In the genomic region with DNA sequence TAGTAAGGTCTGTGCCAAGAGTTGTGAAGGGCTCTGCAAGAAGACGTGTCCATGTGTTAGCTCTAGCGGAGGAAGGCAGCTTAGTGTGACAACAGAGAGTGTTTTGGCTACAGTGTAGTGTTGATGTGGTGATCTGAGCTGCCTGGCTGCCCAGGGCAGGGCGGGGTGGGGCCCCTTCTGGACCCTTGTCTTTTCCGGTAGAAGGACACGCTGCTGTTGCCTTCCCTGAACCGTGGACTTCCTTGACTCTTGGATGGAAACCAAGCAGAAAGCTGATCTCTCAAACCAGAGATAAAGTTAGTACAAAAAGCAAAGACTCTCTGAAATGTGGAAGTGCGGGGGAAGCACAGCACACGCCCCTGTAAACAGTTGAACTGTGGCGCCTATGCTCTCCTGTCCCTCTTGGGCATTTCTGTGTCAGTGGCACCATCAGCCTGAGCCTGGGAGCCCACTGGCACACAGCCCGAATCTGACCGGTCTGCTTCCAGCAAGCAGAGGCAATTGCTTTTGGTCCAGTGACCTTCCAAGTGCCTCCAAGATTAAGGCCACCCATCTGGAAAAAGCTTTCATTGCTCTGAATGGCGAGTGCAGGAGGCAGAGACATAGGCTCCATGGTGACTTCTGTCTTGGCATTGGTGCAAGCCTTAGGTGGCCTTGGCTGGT, we compare ENCODE assay signal across 11 mouse cellular contexts. TPM values are rescaled to one million over a fixed set of nuclear protein-coding genes. Genes with fewer than 3 reads are reported as not detected.
DNase-seq lines count a peak whose midpoint lies in the region; ATAC-seq and TF ChIP-seq lines count a peak whose summit lies in the region.
"Had no signal": no experiment of that assay in that cellular context is flagged by ENCODE, and none has a peak within 500 bp of the region (broad histone marks: within the 10 kb centered on the region; RNA-seq: fewer than 3 reads in every experiment).

No protein-coding gene starts in this region.

- peak; percentile 31; the same call in 1 of the 2 replicates for ATAC-seq in intestine, embryonic 15.5 days
- no peak for ATAC-seq in intestine, postnatal 0 days
- ATAC-seq in forebrain, embryonic 16.5 days: 0 out of 2 replicates have a peak, but pooled peaks have one; percentile 49
- ATAC-seq in intestine, embryonic 16.5 days: peak; percentile 46; the same call in 1 of the 2 replicates

- no peak overlapping the region for H3K4me3 ChIP-seq in intestine, embryonic 15.5 days (replicated peaks)
- no peak overlapping the region for H3K4me3 ChIP-seq in intestine, postnatal 0 days (ENCODE audit: low read depth, low read length)
- no peak overlapping the region for H3K4me3 ChIP-seq in forebrain, embryonic 16.5 days (replicated peaks; ENCODE audit: low read length)
- H3K4me3 ChIP-seq in intestine, embryonic 16.5 days (ENCODE audit: low read length): no peak overlapping the region
- H3K4me3 ChIP-seq: embryonic facial prominence, embryonic 15.5 days had no signal

- no peak overlapping the region for H3K9ac ChIP-seq in intestine, embryonic 15.5 days
- H3K9ac ChIP-seq in intestine, postnatal 0 days (ENCODE audit: low read depth, low read length): no peak overlapping the region
- no peak overlapping the region for H3K9ac ChIP-seq in forebrain, embryonic 16.5 days (replicated peaks; ENCODE audit: low read depth, low read length)
- no peak overlapping the region for H3K9ac ChIP-seq in intestine, embryonic 16.5 days (ENCODE audit: low read depth, low read length)
- H3K9ac ChIP-seq: embryonic facial prominence, embryonic 15.5 days; liver, embryonic 14.5 days had no signal

- WGBS in intestine, embryonic 15.5 days: 61% methylated on average over 12 of the region's 12 CpGs
- 53% methylated on average over 12 of the region's 12 CpGs for WGBS in intestine, postnatal 0 days
- WGBS in forebrain, embryonic 16.5 days: 43% methylated on average over 12 of the region's 12 CpGs
- whole genome bisulfite sequencing in intestine, embryonic 16.5 days: 62% methylated on average over 12 of the region's 12 CpGs

- TF ChIP-seq CTCF in intestine, postnatal 0 days (IDR thresholded peaks at IDR 0.05; ENCODE audit: low read depth): no peak

- peak; percentile 92 for DNase-seq in adrenal gland, postnatal 10 days
- peak; percentile 76 for DNase-seq in lung, postnatal 36 days
- DNase-seq in testis, postnatal 10 days (ENCODE audit: low spot score): peak; percentile 83
- no peak for DNase-seq in T-cell, adult 2 months (ENCODE audit: low spot score)

- 0 out of 2 replicates have a peak, but pooled peaks cover 5% of the 10 kb centered on the region for H3K4me1 ChIP-seq in intestine, embryonic 15.5 days (replicated peaks)
- peaks cover 9% of the 10 kb centered on the region; the same call in 1 of the 2 replicates for H3K4me1 ChIP-seq in intestine, postnatal 0 days (replicated peaks; ENCODE audit: control insufficient read depth, insufficient read depth, low read length)
- H3K4me1 ChIP-seq in forebrain, embryonic 16.5 days (replicated peaks; ENCODE audit: control insufficient read depth, insufficient read depth, low read length): peaks cover 30% of the 10 kb centered on the region
- peaks cover 9% of the 10 kb centered on the region; the same call in 1 of the 2 replicates for H3K4me1 ChIP-seq in intestine, embryonic 16.5 days (ENCODE audit: control insufficient read depth, insufficient read depth, low read length)
- H3K4me1 ChIP-seq: embryonic facial prominence, embryonic 15.5 days had no signal

- H3K4me2 ChIP-seq in intestine, embryonic 15.5 days (replicated peaks): no peak overlapping the region
- no peak overlapping the region for H3K4me2 ChIP-seq in intestine, postnatal 0 days (replicated peaks; ENCODE audit: low read depth)
- no peak overlapping the region for H3K4me2 ChIP-seq in forebrain, embryonic 16.5 days (ENCODE audit: low read length)
- no peak overlapping the region for H3K4me2 ChIP-seq in intestine, embryonic 16.5 days (ENCODE audit: low read depth, low read length)
- H3K4me2 ChIP-seq: embryonic facial prominence, embryonic 15.5 days had no signal

- no peaks in the 10 kb centered on the region for H3K27me3 ChIP-seq in intestine, embryonic 15.5 days (replicated peaks)
- no peaks in the 10 kb centered on the region for H3K27me3 ChIP-seq in intestine, postnatal 0 days (replicated peaks; ENCODE audit: control insufficient read depth, insufficient read depth, low read length)
- H3K27me3 ChIP-seq in forebrain, embryonic 16.5 days (replicated peaks; ENCODE audit: control insufficient read depth, insufficient read depth, low read length): no peaks in the 10 kb centered on the region
- H3K27me3 ChIP-seq in intestine, embryonic 16.5 days (replicated peaks; ENCODE audit: control insufficient read depth, insufficient read depth, low read length): no peaks in the 10 kb centered on the region
- H3K27me3 ChIP-seq: CH12.LX; embryonic facial prominence, embryonic 15.5 days had no signal

- H3K9me3 ChIP-seq in intestine, embryonic 15.5 days: no peaks in the 10 kb centered on the region
- no peaks in the 10 kb centered on the region for H3K9me3 ChIP-seq in intestine, postnatal 0 days (ENCODE audit: control insufficient read depth)
- H3K9me3 ChIP-seq in forebrain, embryonic 16.5 days (ENCODE audit: control insufficient read depth, low read length): no peaks in the 10 kb centered on the region
- H3K9me3 ChIP-seq in intestine, embryonic 16.5 days (ENCODE audit: control insufficient read depth, low read length): no peaks in the 10 kb centered on the region
- H3K9me3 ChIP-seq: embryonic facial prominence, embryonic 15.5 days had no signal

- H3K27ac ChIP-seq in intestine, embryonic 15.5 days: no peak overlapping the region
- no peak overlapping the region for H3K27ac ChIP-seq in intestine, postnatal 0 days (ENCODE audit: low read depth, low read length)
- H3K27ac ChIP-seq in forebrain, embryonic 16.5 days (ENCODE audit: low read length): no peak overlapping the region
- H3K27ac ChIP-seq in intestine, embryonic 16.5 days (ENCODE audit: low read length): no peak overlapping the region
- H3K27ac ChIP-seq: embryonic facial prominence, embryonic 15.5 days; liver, embryonic 14.5 days had no signal

- H3K36me3 ChIP-seq in intestine, embryonic 15.5 days: no peaks in the 10 kb centered on the region
- no peaks in the 10 kb centered on the region for H3K36me3 ChIP-seq in intestine, postnatal 0 days (ENCODE audit: control insufficient read depth, insufficient read depth)
- no peaks in the 10 kb centered on the region for H3K36me3 ChIP-seq in forebrain, embryonic 16.5 days (ENCODE audit: control insufficient read depth, insufficient read depth)
- no peaks in the 10 kb centered on the region for H3K36me3 ChIP-seq in intestine, embryonic 16.5 days (ENCODE audit: control insufficient read depth, insufficient read depth, low read length)
- H3K36me3 ChIP-seq: embryonic facial prominence, embryonic 15.5 days had no signal

RNA-seq across cellular contexts. Expression of a gene that starts 48.7 kb away (rescaled TPM):
- polyA plus RNA-seq in intestine, embryonic 15.5 days (2015; fragmentation: Nextera tagmentation; extraction: Ambion mirVana): 21.4 and 22.4 TPM in 2 replicates
- 10.2 and 11.1 TPM in 2 replicates for polyA plus RNA-seq in intestine, postnatal 0 days (2015; fragmentation: Nextera tagmentation; extraction: Ambion mirVana)
- 100 to 1,000 TPM in 1 of 2 experiments, 10 to 100 TPM in 1; 79.0 to 103 TPM for total RNA-seq in adrenal gland, postnatal 10 days (2021)
- 41.4 and 41.8 TPM in 2 replicates for polyA plus RNA-seq in forebrain, embryonic 16.5 days (2015; fragmentation: Nextera tagmentation; extraction: Ambion mirVana)
- 19.9 and 22.6 TPM in 2 replicates for polyA plus RNA-seq in intestine, embryonic 16.5 days (2015; fragmentation: Nextera tagmentation; extraction: Ambion mirVana)
